Mouse (Mus musculus): ENCODE measurements around the gene B3gnt6.

B3gnt6 gene

DNA sequence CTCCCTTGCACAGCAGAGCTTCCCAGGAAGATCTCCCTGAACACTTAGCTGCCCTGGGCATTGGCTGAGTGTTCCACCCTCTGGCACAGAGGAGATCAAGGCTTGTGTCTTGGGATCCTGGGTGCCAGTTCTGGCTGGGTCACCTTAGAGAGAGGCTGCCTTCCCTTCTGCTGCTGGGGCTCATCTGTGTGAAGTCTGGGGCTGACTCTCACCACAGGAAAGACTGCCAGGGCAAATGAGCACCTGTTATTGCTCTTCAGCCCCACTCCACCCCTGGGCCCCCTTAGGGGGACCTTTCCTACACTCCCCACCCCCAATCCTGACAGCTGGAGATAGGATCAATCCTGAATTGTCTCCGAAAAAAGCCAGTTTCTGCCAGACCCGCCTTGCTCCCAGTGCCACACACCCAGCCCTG lies 22.2 kb downstream of the B3gnt6 start:
- DNase-seq (ENCODE audit: low read depth, low spot score): no peak

DNA sequence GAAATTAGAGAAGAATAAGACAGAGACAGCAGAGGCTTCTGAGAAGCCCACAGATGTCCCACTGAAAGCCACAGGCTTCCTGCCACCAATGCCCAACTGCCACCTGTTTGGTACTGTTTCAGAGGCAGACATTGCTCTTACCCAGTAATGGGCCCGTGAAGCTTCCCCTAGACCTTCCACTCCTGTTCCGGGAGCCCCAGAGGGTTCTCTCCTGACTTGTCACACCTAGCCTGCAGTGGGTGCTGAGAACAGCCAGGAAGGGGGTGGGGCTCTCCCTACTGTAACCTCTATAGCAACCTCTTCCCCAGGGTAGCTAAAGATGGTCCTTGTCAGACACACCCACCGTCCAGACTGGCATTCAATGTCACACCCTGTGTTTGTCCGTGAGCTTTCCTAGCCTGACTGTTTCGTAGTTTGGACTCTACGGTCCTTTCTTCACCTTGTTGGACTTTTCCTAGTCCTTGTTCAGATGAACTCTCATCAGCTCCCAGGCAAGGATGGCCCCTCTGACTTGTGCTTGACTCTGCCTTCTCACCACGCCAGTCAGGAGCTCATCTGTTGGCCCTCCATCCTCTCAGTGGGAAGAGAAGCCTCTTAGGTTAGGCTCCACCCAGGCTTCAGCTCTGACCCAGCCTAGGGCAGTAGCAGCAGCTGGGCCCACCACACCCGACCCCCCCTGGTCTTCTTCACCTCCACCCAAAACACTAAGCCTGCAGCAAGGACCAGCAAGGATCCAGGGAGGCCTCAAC lies 22.8 kb downstream of the B3gnt6 start:
- DNase-seq (ENCODE audit: low read depth, low spot score): no peak

DNA sequence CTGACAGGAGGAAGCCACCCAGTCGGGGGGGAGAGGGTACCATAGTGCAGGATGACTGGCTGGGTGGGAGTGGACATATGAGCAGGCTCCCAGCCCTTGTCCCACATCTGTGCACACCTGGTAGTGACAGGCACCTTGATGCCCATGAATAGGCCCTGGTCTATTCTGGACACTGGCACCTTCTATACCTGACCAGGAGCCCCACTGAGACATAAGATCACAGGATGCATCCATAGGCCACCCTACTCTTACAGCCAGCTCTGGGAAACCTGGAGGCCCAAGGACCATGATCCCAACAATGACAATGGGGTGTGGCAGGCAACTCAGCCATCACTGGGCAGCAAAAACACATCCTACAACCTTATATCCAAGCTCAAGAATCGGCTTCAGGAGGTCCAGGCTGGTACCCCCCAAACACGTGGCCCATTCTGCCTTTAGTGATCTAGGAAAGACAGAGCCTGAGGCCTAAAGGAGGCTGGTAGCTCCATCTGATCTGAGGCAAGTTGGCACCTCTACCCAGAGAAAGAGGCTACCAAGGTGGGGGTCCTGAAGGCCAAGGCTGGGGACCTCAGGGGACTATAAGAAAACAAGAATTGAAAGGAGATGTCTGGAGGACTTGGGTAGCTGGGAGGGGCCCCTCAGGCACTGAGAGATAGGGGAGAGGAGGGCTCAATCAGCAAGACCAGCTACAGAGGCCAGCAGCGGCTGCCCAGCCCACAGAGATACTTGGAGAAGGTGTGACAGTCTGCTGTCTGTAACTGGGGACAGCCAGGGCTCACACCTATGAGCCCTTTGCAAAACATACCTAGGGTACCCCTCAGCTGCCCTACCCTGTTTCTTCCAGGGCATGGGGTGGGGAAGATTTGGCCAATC lies 24.2 kb downstream of the B3gnt6 start:
- DNase-seq (ENCODE audit: low read depth, low spot score): no peak

DNA sequence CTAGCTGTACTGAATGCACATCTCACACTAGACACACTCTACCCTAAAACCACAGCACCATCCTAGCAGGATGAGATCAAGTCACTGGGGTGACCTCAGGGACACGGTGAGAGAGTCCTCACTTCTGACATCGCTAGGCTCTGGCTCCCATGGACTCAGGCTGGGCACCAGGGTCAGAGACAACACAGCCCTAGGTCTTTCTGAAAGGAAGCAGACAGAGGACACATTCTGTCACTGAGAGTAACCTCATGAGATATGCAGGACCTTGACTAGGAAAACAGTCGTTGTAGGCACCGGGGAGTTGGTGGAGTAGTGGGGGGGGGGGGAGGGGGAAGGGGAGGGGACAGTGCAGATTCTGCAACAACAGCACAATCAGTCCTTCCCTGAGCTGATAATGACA lies 25.9 kb downstream of the B3gnt6 start:
- no peak for DNase-seq (ENCODE audit: low read depth, low spot score)

DNA sequence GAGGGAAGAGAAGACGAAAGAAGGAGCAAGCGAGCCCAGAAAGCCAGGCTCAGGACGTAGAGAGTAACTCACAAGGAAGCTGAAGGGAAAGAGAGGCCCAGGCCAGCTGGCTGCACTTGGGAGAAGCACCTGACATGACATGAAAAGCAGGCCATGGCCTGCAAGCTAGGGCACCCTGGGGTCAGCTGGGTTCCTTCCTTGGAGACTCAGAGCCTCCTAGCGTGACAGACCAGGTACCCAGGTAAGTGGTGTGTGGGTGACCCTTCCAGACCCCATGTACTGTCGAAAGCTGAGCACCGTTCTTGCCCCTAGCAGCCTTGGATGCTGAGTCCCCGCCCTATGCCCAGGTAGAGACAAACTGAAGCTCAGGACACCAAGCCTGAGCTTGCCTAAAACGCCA lies 26.6 kb downstream of the B3gnt6 start:
- DNase-seq (ENCODE audit: low read depth, low spot score): no peak

DNA sequence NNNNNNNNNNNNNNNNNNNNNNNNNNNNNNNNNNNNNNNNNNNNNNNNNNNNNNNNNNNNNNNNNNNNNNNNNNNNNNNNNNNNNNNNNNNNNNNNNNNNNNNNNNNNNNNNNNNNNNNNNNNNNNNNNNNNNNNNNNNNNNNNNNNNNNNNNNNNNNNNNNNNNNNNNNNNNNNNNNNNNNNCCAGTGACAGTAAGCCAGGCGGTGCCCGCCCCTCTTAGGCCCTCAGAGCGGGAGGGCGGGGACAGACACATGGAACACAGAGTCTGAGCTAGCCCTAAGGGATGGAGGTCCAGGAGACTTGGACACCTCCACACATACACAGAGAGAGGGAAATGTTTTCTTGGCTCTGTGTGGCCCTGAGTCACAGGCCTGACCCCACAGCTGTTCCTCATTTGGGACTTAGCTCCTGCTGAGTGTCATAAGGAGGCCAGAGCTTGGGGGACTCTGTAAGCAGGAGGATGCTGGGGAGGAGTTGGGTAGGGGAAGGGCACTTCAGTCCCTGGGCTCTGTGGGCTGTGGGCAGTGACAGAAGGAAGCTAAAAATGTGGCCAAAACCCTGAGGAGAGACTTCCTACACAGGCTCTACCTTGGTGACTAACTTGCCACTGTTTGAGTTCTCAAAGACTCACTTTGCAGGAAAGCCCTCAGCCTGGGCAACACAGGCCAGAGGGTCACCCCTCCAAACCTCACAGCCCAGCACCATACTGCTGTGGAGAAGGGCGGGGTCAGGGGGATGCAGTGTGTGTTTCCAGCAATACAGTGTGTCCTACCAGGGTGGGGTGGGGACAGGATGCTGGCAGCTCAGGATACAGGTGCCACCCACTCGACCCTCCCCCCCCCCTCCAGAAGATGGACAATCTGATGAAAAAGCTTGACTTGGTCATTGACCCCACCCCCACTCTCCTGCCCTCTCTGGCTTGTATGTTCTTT lies 27.9 kb downstream of the B3gnt6 start:
- DNase-seq (ENCODE audit: low read depth, low spot score): no peak

DNA sequence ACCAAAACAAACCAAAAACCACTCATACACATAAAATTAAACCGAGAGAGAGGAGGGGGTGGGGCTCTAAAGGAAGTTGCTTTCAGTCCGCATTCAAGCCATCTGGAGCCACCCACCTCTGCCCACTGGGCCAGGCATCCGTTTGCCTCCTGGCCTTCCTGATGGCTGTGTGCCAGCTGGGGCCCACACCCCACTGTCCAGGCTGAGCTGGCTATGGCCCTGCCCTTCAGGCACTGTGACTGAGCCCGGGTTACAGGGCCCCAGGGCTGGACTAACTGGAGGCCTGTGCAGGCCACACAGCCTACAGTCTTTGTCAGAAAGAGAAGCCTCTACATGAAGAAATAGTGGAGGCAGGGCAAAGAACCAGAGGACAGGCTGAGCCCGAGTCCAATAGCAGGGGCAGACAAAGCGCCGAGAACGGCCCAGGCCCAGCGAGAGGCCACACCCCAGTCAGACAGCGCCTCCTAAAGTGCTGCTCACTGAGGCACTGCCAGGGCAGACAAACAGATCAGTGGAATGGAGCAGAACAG lies 34.2 kb downstream of the B3gnt6 start:
- peak; percentile 52 for DNase-seq (ENCODE audit: low read depth, low spot score)

DNA sequence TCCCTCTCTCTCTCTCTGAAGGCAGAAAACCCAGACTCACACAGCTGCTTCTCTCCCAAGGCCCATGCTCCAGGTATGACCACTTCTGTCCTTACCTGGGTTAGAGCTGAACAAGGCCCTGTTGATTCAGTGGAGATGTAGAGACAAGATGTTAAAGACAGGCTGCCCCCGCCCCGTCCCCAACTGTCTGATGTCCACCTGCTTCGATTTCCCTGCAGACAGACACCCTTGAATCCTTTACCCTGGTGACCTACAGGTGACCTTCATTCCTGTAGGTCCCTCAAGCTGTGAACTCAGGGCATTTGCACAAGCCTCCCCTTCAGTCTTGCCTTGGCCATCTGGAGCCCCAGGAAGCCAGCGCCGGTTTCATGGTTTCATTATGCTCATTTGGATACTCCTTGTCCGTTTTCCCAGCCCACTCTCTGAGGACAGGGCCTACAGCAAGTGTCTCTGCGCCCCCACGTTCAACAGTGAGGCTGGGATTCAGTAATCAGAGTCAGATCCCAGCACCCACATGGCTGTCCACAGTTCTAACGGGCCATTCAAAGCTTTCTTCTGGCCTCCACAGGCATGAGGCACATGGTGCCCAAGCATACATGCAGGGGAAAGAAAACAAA lies 34.8 kb downstream of the B3gnt6 start:
- DNase-seq (ENCODE audit: low read depth, low spot score): no peak

DNA sequence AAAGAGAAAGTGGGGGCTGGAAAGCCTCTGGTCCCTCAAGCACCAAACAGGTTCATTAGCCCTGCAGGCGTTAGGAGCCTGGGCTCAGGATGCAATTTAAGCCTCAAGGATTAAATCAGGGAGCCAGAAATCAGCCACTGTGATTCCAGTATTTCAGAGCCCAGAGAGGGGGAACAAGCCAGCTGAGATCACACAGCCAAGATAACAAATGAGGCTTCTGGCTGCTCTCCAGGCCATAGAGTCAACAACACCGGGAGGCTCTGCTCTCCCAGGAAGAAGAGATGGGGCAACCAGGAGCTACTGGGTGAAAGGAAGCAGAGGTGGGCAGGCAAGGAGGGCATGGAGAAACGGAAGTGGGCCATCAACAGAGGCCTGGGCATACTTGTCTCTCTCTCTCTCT lies 35.6 kb downstream of the B3gnt6 start:
- no peak for DNase-seq (ENCODE audit: low read depth, low spot score)

DNA sequence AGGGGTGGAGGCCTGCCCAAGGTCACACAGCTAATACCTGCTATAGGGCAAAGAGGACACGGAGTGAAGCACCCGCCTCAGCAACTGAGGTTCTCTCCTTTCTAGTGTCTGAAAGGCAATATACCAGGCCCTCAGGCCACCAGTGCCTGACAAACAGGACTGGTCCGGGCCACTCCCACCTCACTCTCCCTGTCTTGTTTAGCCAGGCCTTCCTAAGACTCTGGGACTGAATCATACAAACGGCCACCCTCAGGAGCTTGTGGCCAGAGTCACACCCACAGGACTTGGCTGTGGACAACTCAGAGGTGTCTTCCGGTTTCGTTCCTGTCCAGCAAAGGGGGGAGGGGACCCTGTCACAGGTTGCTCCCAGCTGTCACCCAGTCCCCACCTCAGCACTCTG lies 37.0 kb downstream of the B3gnt6 start:
- no peak for DNase-seq (ENCODE audit: low read depth, low spot score)

DNA sequence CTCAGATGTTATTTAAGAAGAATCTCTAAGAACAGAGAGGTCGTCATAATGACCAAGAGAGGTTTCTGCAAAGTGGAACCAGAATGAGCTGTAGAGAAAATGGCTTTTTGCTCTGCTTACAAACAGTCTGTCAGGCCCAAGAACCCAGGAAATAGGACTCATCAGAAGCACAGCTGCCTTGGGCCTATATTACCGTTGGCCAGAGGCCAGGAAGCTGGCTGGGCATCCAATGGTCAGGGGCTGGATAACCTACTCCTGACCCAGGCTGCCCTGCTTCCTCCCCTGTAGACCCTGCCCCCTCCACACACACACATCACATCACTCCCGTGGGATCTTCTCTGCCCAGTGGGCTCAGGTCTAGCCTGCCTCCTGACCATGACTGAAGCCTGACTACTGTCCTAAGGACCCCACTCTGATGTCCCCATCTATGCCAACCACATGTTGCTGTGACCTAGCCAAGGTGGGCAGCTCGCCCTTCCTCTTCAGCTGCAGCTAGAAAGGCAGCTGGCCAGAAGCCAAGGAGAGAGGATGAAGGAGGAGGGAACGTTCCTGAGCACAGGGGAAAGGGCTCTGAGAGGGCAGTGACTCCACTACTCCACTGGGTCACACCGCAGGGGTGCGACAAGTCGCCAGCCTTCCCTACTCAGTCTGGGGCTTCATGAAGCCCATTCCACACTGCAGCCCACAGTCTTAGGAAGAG lies 39.1 kb downstream of the B3gnt6 start:
- DNase-seq (ENCODE audit: low read depth, low spot score): no peak

DNA sequence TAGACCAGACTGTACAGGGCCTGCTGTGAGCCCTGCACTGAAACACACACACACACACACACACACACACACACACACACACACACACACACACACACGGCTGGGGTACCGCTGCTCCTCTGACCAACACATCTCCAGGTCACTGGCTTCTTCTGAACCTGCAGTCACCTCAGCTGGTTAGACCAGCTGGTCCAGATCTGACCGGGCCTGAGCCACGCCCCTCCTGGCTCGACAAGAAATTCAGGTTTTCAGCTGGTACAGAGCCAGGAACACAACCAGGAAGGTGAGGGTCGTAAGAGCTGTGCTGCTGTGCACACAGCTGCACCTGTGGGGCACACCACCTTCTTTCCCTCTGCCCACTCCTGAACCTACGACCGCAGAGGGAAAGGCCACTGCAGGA lies 40.8 kb downstream of the B3gnt6 start:
- DNase-seq (ENCODE audit: low read depth, low spot score): no peak

DNA sequence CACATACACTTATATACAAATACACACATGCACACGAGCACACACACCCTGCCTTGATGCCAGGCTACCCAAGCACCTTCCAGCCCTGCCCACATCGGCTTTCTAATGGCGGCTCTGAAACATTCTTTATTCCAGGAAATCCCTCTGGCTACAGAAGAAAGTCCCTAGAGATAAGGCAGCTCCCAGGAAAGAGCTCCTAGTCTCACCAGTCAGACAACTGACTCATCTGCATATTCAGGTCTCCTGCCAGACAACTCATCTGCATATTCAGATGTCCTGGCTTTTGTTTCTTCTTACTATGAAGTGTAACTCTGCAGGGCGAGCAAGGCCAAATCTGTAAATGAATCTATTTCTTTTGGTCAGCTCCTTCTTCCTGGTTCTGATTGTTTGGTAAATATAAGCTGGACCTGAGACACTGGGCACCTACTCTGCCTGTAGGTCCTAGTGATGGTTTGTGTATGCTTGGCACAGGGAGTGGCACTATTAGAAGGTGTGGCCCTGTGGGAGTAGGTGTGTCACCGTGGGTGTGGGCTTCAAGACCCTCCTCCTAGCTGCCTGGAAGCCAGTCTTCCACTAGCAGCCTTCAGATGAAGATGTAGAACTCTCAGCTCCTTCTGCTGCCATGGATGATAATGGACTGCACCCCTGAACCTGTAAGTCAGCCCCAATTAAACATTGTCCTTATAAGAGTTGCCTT lies 41.5 kb downstream of the B3gnt6 start:
- no peak for DNase-seq (ENCODE audit: low read depth, low spot score)

DNA sequence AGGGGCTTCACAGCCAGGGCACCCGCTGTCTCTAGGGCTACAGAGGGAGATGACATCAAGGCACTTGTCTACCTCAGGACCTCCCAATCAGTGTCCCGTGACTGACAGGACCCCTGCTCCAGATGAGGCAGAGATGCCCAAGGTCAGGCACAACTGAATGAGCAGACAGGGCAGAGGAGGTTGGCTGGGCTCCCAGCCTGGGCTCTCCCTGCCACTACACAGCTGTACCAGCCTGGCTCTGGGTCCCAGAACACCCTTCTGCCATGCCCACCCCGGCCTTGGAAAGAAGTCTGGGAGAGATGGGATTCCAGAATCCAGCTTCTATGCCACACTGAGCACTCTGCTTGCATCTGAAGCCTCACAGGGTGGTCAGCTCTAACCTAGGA lies 43.0 kb downstream of the B3gnt6 start:
- no peak for DNase-seq (ENCODE audit: low read depth, low spot score)

DNA sequence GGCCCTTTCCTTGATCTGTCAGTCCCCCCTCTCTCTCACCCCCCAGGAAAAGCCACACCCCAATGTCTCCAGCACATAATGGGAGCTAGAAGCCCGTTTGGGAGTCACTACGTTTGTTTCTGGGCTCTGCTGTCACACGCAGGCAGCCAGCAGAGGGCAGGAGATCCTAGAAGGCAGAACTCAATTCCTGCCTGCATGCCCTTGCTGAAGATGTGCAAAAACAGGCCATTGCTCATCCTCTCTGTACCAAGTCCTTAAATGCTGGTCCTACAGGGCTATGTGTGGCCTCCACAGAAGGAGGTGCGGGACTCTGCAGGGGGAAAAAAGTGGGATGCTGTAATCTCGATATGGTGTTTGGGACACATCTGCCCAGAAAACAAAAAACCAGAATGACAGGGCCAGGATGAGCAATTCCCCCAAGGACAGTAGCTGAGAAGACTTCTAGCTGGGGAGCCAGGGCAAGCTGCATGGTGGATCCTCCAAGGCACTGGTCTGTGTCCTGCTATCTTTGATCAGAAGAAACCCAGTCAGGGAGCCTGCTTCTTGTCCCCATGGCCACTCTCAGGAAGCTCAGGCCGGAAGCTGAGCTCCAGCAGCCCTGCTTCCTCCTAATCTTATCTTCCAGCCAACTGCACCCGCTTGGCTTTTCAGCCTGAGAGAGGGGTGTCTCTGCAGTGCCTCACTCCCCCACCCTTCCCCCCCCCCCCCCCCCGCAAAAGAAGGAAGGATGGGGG lies 43.6 kb downstream of the B3gnt6 start:
- DNase-seq (ENCODE audit: low read depth, low spot score): peak; percentile 73

DNA sequence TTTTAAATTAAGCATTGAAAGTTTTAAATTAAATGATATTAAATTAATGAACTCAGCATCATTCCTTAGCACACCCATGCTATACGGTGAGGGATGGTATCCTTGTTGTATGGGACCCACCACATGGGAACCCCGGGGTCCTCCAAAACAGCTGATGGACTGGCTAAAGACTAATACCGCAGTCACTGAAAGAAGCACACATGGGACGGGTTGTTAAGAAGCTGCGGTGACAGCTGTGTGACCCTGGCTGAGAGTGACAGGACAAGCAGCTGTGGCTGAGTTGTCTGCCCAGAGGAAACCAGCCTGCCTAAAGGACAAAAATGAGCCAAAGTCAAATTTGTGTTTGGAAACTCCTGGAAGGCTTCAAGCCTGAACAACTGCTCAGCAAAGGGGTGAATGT lies 45.4 kb downstream of the B3gnt6 start:
- no peak for DNase-seq (ENCODE audit: low read depth, low spot score)

DNA sequence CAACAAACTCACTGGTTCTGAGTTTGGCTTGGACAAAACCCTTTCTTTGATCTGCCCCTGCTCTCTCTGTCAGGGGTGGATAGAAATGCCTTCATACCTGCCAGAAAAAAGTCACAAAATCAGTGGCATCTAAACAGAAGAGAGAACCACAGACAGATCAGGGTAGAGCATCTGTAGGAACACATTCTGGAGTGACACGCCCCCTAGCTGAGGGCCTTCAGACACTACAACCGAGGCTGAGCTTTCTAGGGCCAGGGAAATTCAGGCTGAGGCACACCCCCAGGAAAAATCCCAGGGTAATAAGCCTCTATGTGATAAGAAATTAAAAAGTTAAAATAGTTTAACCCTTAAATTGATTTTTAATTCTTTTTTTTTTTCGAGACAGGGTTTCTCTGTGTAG lies 45.9 kb downstream of the B3gnt6 start:
- no peak for DNase-seq (ENCODE audit: low read depth, low spot score)

DNA sequence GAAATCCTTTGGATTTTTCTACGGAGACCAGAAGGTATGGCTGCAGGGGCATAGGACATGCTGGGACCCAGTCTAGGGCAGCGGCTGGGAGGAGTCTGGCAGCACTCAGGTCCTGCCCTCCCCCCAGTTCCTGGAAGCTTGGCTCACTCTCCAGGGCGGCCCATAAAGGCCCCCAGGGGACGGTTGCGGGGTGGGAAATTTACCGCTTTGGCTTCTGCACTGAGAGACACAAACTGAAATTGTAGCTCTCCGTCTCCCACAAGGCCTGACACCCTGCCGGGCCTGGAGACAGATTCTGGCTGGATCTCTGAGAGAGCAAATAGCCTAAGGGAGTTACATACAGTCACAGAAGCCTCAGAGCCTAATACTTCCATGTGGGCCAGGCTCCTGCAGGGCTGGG lies 46.9 kb downstream of the B3gnt6 start:
- no peak for DNase-seq (ENCODE audit: low read depth, low spot score)

DNA sequence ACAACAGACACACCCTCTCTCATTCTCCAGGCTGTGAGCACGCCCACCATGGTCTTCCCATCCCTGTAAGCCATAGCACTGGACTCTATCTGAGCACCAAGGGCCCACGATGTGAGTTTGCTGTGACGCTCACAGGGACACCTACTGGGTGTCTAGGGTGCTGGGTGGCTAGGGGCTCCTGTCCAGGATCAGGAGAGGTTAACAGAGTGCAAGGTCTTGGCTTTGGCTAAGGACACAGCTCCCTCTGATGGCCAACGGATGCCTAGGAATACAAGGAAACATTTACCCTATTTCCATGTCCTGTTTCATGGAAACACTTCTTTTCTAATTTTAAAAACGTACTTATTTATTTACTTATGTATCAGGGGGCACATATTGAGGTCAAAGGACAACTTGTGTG lies 48.8 kb downstream of the B3gnt6 start:
- no peak for DNase-seq (ENCODE audit: low read depth, low spot score)

Data from CD4-positive, CD25-positive, alpha-beta regulatory T cell, adult 2 months (primary cell).